ENCODE assay signal across 19 mouse cellular contexts in the genomic region with DNA sequence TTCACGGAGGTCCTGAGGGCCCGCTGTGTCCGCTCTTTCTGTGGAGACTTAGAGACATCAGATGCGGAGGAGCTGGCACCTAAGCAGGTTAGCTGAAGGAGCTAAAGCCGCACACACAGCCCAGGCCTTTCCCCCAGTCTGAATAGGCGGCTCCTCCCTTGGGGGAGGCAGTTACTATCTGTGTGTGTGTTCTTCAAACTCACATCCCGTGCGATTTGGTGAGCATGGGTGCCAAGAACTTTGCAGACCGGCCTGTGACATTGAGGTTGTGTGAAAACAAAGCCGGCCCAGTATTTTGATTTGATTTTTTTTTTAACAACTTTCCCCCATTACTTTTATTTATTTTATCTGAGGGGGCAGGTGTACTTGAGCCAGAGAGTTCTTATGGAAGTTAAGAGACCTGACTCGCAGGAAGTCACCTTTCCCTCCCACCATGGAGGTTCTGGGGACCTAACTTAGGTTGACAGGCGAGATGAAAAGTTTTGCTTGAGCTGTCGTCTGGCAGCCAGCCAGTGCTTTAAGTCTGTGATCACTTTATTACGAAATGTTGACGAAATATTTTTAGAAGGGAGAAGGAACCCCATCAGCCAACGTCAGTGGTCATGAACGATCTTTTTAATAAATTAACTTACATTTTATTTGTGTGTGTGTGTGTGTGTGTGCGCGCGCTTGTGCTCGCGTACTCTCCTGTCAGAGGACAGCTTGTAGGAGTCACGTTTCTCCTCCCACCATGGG. TPM values are rescaled to one million over a fixed set of nuclear protein-coding genes. Genes with fewer than 3 reads are reported as not detected.
DNase-seq lines count a peak whose midpoint lies in the region; ATAC-seq and TF ChIP-seq lines count a peak whose summit lies in the region.
"Had no signal": no experiment of that assay in that cellular context is flagged by ENCODE, and none has a peak within 500 bp of the region (broad histone marks: within the 10 kb centered on the region; RNA-seq: fewer than 3 reads in every experiment).

No protein-coding gene starts in this region.

- peaks cover 12% of the 10 kb centered on the region; the same call in 1 of the 2 replicates for H3K4me1 ChIP-seq in intestine, postnatal 0 days (replicated peaks; ENCODE audit: control insufficient read depth, insufficient read depth, low read length)
- H3K4me1 ChIP-seq in intestine, embryonic 15.5 days (replicated peaks), result peaks cover 22% of the 10 kb centered on the region
- peaks cover 45% of the 10 kb centered on the region for H3K4me1 ChIP-seq in lung, embryonic 15.5 days

- 0 out of 2 replicates have a peak overlapping the region, but pooled peaks have one; percentile 2 for H3K9ac ChIP-seq in intestine, postnatal 0 days (ENCODE audit: low read depth, low read length)
- H3K9ac ChIP-seq in intestine, embryonic 15.5 days, result no peak overlapping the region
- H3K9ac ChIP-seq in lung, embryonic 15.5 days, result no peak overlapping the region
- H3K9ac ChIP-seq: embryonic facial prominence, embryonic 12.5 days; forebrain, postnatal 0 days; hindbrain, embryonic 14.5 days; limb, embryonic 13.5 days; midbrain, embryonic 15.5 days had no signal

- DNase-seq in lung, postnatal 10 days, result no peak
- DNase-seq in NIH3T3 (ENCODE audit: low read depth), result peak; percentile 73
- DNase-seq in naive thymus-derived CD4-positive, alpha-beta T cell, adult 2 months (ENCODE audit: low read depth), result peak; percentile 70
- DNase-seq in cerebellum, postnatal 4 days (ENCODE audit: low spot score in 2 of 2), result no peak
- DNase-seq: cerebellum, postnatal 36 days; forebrain, postnatal 0 days; gastrocnemius, adult 2 months; heart, adult 18-20 months; layer of hippocampus, adult 9-11 months; right cerebral cortex, postnatal 4 days had no signal

- H3K27ac ChIP-seq in intestine, postnatal 0 days (ENCODE audit: low read depth, low read length), result no peak overlapping the region
- H3K27ac ChIP-seq in intestine, embryonic 15.5 days, result no peak overlapping the region
- H3K27ac ChIP-seq in lung, embryonic 15.5 days, result peak overlapping the region; percentile 23; the same call in 1 of the 2 replicates
- H3K27ac ChIP-seq: embryonic facial prominence, embryonic 12.5 days; gastrocnemius, adult 2 months; hindbrain, embryonic 14.5 days; limb, embryonic 13.5 days; macrophage; midbrain, embryonic 15.5 days had no signal

- ATAC-seq in intestine, postnatal 0 days, result no peak
- ATAC-seq in intestine, embryonic 15.5 days, result no peak
- ATAC-seq in lung, embryonic 15.5 days (ENCODE audit: borderline replicate concordance, extremely low read depth, low FRiP score, low TSS enrichment), result no peak
- no peak for ATAC-seq in monocyte, adult 5-6 weeks (replicated peaks; ENCODE audit: insufficient number of reproducible peaks, low FRiP score, low TSS enrichment, poor library complexity, severe bottlenecking)
- ATAC-seq: forebrain, postnatal 0 days; midbrain, embryonic 15.5 days had no signal

- no peak overlapping the region for H3K4me3 ChIP-seq in intestine, postnatal 0 days (ENCODE audit: low read depth, low read length)
- no peak overlapping the region for H3K4me3 ChIP-seq in intestine, embryonic 15.5 days (replicated peaks)
- H3K4me3 ChIP-seq in lung, embryonic 15.5 days, result no peak overlapping the region
- H3K4me3 ChIP-seq: embryonic facial prominence, embryonic 12.5 days; gastrocnemius, adult 2 months; limb, embryonic 13.5 days; midbrain, embryonic 15.5 days had no signal

- H3K9me3 ChIP-seq in intestine, postnatal 0 days (ENCODE audit: control insufficient read depth), result no peaks in the 10 kb centered on the region
- no peaks in the 10 kb centered on the region for H3K9me3 ChIP-seq in intestine, embryonic 15.5 days
- H3K9me3 ChIP-seq in lung, embryonic 15.5 days, result no peaks in the 10 kb centered on the region
- H3K9me3 ChIP-seq: embryonic facial prominence, embryonic 12.5 days; limb, embryonic 13.5 days; midbrain, embryonic 15.5 days had no signal

- WGBS in intestine, postnatal 0 days, result 74% methylated on average over 23 of the region's 23 CpGs
- 75% methylated on average over 23 of the region's 23 CpGs for WGBS in intestine, embryonic 15.5 days
- 36% methylated on average over 23 of the region's 23 CpGs for WGBS in lung, embryonic 15.5 days

- H3K36me3 ChIP-seq in intestine, postnatal 0 days (ENCODE audit: control insufficient read depth, insufficient read depth), result no peaks in the 10 kb centered on the region
- no peaks in the 10 kb centered on the region for H3K36me3 ChIP-seq in intestine, embryonic 15.5 days
- H3K36me3 ChIP-seq in lung, embryonic 15.5 days, result no peaks in the 10 kb centered on the region
- H3K36me3 ChIP-seq: embryonic facial prominence, embryonic 12.5 days; limb, embryonic 13.5 days; midbrain, embryonic 15.5 days had no signal

- TF ChIP-seq CTCF in intestine, postnatal 0 days (IDR thresholded peaks at IDR 0.05; ENCODE audit: low read depth), result no peak

- 0 out of 2 replicates have a peak overlapping the region, but pooled peaks have one; percentile 90 for H3K4me2 ChIP-seq in intestine, postnatal 0 days (replicated peaks; ENCODE audit: low read depth)
- H3K4me2 ChIP-seq in intestine, embryonic 15.5 days (replicated peaks), result no peak overlapping the region
- H3K4me2 ChIP-seq in lung, embryonic 15.5 days, result 0 out of 2 replicates have a peak overlapping the region, but pooled peaks have one; percentile 6
- H3K4me2 ChIP-seq: embryonic facial prominence, embryonic 12.5 days; hindbrain, embryonic 14.5 days; midbrain, embryonic 15.5 days had no signal

- no peaks in the 10 kb centered on the region for H3K27me3 ChIP-seq in intestine, postnatal 0 days (replicated peaks; ENCODE audit: control insufficient read depth, insufficient read depth, low read length)
- no peaks in the 10 kb centered on the region for H3K27me3 ChIP-seq in intestine, embryonic 15.5 days (replicated peaks)
- peaks cover 22% of the 10 kb centered on the region for H3K27me3 ChIP-seq in lung, embryonic 15.5 days

RNA-seq across cellular contexts. Expression of a gene that starts 3.2 kb away (rescaled TPM):
- 61.7 and 69.2 TPM in 2 replicates for polyA plus RNA-seq in intestine, postnatal 0 days (2015; fragmentation: Nextera tagmentation; extraction: Ambion mirVana)
- polyA plus RNA-seq in intestine, embryonic 15.5 days (2015; fragmentation: Nextera tagmentation; extraction: Ambion mirVana), result 22.0 and 24.7 TPM in 2 replicates
- polyA plus RNA-seq in lung, embryonic 15.5 days (2015; fragmentation: Nextera tagmentation; extraction: Ambion mirVana), result 7.3 TPM in 2 replicates
- 126 to 169 TPM (median 150 TPM) in 3 replicates for total RNA-seq in monocyte, adult 5-6 weeks (2017)

RNA-seq across cellular contexts. Expression of a gene that starts 20.2 kb away (rescaled TPM):
- polyA plus RNA-seq in intestine, postnatal 0 days (2015; fragmentation: Nextera tagmentation; extraction: Ambion mirVana), result 220 and 231 TPM in 2 replicates
- polyA plus RNA-seq in intestine, embryonic 15.5 days (2015; fragmentation: Nextera tagmentation; extraction: Ambion mirVana), result 117 and 139 TPM in 2 replicates
- polyA plus RNA-seq in lung, embryonic 15.5 days (2015; fragmentation: Nextera tagmentation; extraction: Ambion mirVana), result 116 and 122 TPM in 2 replicates
- total RNA-seq in monocyte, adult 5-6 weeks (2017), result 35.9 to 41.6 TPM (median 36.0 TPM) in 3 replicates

Comparison
In these comparisons a context has a peak if more than half of its experiments do, and no peak if none do; other contexts are left out.
1. DNase-seq: peak in NIH3T3 (single experiment) and naive thymus-derived CD4-positive, alpha-beta T cell, adult 2 months (single experiment); none in lung, postnatal 10 days (single experiment) and cerebellum, postnatal 4 days (0 of 2).